ENCODE assay signal across 7 mouse cellular contexts in the genomic region with DNA sequence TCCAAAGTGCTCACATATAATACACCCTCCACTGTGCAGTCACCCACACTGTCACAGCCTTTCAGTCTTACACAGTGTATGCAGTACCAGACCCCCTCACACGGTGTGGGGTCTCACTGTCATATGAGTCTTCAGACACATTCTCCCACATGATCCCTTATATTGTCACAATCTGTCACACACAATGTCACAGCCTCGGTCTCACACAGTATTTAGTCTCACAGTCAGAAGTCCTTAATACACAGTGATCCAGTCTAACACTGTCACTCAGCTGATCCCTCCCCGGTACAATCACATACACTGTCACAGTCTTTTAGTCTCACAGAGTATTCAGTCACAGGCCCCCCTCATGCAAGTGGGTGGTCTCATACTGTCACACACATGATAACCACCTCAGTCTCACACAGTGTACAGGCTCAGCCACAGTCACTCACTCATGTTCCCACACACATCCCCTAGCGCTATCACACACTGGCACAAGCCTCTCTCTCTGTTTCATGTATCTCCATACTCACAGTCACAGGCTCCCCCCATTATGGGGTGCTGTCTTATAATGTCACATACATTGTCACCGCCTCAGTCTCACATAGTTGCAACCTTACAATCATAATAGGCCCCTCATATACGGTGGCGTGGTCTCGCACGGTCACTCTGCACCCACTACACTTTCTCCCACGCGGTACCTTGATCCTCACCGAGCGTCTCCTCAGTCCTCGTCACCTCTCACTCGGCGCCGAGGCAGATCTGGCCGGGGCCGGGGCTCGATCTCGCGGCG. TPM values are rescaled to one million over a fixed set of nuclear protein-coding genes. Genes with fewer than 3 reads are reported as not detected.
DNase-seq lines count a peak whose midpoint lies in the region; ATAC-seq and TF ChIP-seq lines count a peak whose summit lies in the region.

No protein-coding gene starts in this region.

- H3K27me3 ChIP-seq in lung, postnatal 0 days (replicated peaks; ENCODE audit: insufficient read depth, low read length) = no peaks in the 10 kb centered on the region
- no peaks in the 10 kb centered on the region for H3K27me3 ChIP-seq in embryonic facial prominence, embryonic 10.5 days (replicated peaks; ENCODE audit: low read depth, poor library complexity, severe bottlenecking)
- H3K27me3 ChIP-seq in heart, embryonic 15.5 days = no peaks in the 10 kb centered on the region
- H3K27me3 ChIP-seq in limb, embryonic 12.5 days = no peaks in the 10 kb centered on the region
- H3K27me3 ChIP-seq in neural tube, embryonic 12.5 days (replicated peaks) = no peaks in the 10 kb centered on the region

- TF ChIP-seq CTCF in lung, postnatal 0 days (IDR thresholded peaks at IDR 0.05) = no peak

- peaks cover 4% of the 10 kb centered on the region; the same call in 1 of the 2 replicates for H3K4me1 ChIP-seq in lung, postnatal 0 days (ENCODE audit: insufficient read depth, low read depth, low read length)
- peaks cover 10% of the 10 kb centered on the region for H3K4me1 ChIP-seq in embryonic facial prominence, embryonic 10.5 days
- H3K4me1 ChIP-seq in heart, embryonic 15.5 days (replicated peaks) = peaks cover 11% of the 10 kb centered on the region
- peaks cover 8% of the 10 kb centered on the region for H3K4me1 ChIP-seq in limb, embryonic 12.5 days (replicated peaks)
- peaks cover 8% of the 10 kb centered on the region for H3K4me1 ChIP-seq in neural tube, embryonic 12.5 days

- H3K36me3 ChIP-seq in lung, postnatal 0 days (ENCODE audit: insufficient read depth, low read length) = no peaks in the 10 kb centered on the region
- H3K36me3 ChIP-seq in embryonic facial prominence, embryonic 10.5 days (replicated peaks) = peaks cover 21% of the 10 kb centered on the region
- H3K36me3 ChIP-seq in heart, embryonic 15.5 days = peaks cover 8% of the 10 kb centered on the region; the same call in 1 of the 2 replicates
- peaks cover 25% of the 10 kb centered on the region for H3K36me3 ChIP-seq in limb, embryonic 12.5 days
- peaks cover 4% of the 10 kb centered on the region for H3K36me3 ChIP-seq in neural tube, embryonic 12.5 days

- TF ChIP-seq EP300 in lung, postnatal 0 days (IDR thresholded peaks at IDR 0.05) = no peak

- ATAC-seq in lung, postnatal 0 days = peak; percentile 63
- ATAC-seq in heart, embryonic 15.5 days (replicated peaks; ENCODE audit: insufficient number of reproducible peaks, insufficient read depth, low FRiP score, low read depth) = peak; percentile 73
- peak; percentile 80 for ATAC-seq in limb, embryonic 12.5 days (ENCODE audit: insufficient number of reproducible peaks, insufficient read depth, low FRiP score, low TSS enrichment, low read depth)
- peak; percentile 85 for ATAC-seq in neural tube, embryonic 12.5 days (ENCODE audit: low FRiP score, low read depth)

- peak overlapping the region; percentile 72 for H3K4me2 ChIP-seq in lung, postnatal 0 days (replicated peaks; ENCODE audit: low read depth, low read length)
- peak overlapping the region; percentile 69 for H3K4me2 ChIP-seq in heart, embryonic 15.5 days
- peak overlapping the region; percentile 72 for H3K4me2 ChIP-seq in limb, embryonic 12.5 days
- peak overlapping the region; percentile 56 for H3K4me2 ChIP-seq in neural tube, embryonic 12.5 days (replicated peaks)

- peak overlapping the region; percentile 58 for H3K9ac ChIP-seq in lung, postnatal 0 days (replicated peaks; ENCODE audit: low read depth)
- H3K9ac ChIP-seq in heart, embryonic 15.5 days = peak overlapping the region; percentile 74
- H3K9ac ChIP-seq in limb, embryonic 12.5 days (replicated peaks) = peak overlapping the region; percentile 77
- H3K9ac ChIP-seq in neural tube, embryonic 12.5 days = peak overlapping the region; percentile 69

- H3K27ac ChIP-seq in lung, postnatal 0 days (ENCODE audit: low read length) = peak overlapping the region; percentile 69
- H3K27ac ChIP-seq in embryonic facial prominence, embryonic 10.5 days (replicated peaks) = peak overlapping the region; percentile 90
- H3K27ac ChIP-seq in heart, embryonic 15.5 days = peak overlapping the region; percentile 79
- peak overlapping the region; percentile 81 for H3K27ac ChIP-seq in limb, embryonic 12.5 days
- 0 out of 2 replicates have a peak overlapping the region, but pooled peaks have one; percentile 72 for H3K27ac ChIP-seq in neural tube, embryonic 12.5 days

- H3K4me3 ChIP-seq in lung, postnatal 0 days (ENCODE audit: low read depth, low read length) = peak overlapping the region; percentile 59
- peak overlapping the region; percentile 69 for H3K4me3 ChIP-seq in embryonic facial prominence, embryonic 10.5 days
- peak overlapping the region; percentile 65 for H3K4me3 ChIP-seq in heart, embryonic 15.5 days
- H3K4me3 ChIP-seq in limb, embryonic 12.5 days (replicated peaks) = peak overlapping the region; percentile 58
- H3K4me3 ChIP-seq in neural tube, embryonic 12.5 days = peak overlapping the region; percentile 48

- DNase-seq in lung, postnatal 0 days (ENCODE audit: low spot score) = peak; percentile 29
- no peak for DNase-seq in lung, postnatal 14 days
- DNase-seq in embryonic facial prominence, embryonic 10.5 days (ENCODE audit: low spot score) = no peak
- no peak for DNase-seq in B cell, adult 2 months

- no peaks in the 10 kb centered on the region for H3K9me3 ChIP-seq in lung, postnatal 0 days (ENCODE audit: low read length)
- 0 out of 2 replicates have a peak, but pooled peaks cover 4% of the 10 kb centered on the region for H3K9me3 ChIP-seq in embryonic facial prominence, embryonic 10.5 days
- no peaks in the 10 kb centered on the region for H3K9me3 ChIP-seq in heart, embryonic 15.5 days (replicated peaks)
- no peaks in the 10 kb centered on the region for H3K9me3 ChIP-seq in limb, embryonic 12.5 days
- H3K9me3 ChIP-seq in neural tube, embryonic 12.5 days = no peaks in the 10 kb centered on the region

- 13% methylated on average over 23 of the region's 23 CpGs for WGBS in lung, postnatal 0 days
- 19% methylated on average over 23 of the region's 23 CpGs for WGBS in embryonic facial prominence, embryonic 10.5 days
- 16% methylated on average over 23 of the region's 23 CpGs for WGBS in heart, embryonic 15.5 days
- 20% methylated on average over 23 of the region's 23 CpGs for WGBS in limb, embryonic 12.5 days
- WGBS in neural tube, embryonic 12.5 days = 19% methylated on average over 23 of the region's 23 CpGs

RNA-seq across cellular contexts. Expression of a gene that starts 0.4 kb away (rescaled TPM):
- 2.8 and 4.0 TPM in 2 replicates for polyA plus RNA-seq in lung, postnatal 0 days (2015; fragmentation: Nextera tagmentation; extraction: Ambion mirVana)
- 7.1 and 7.6 TPM in 2 replicates for polyA plus RNA-seq in embryonic facial prominence, embryonic 10.5 days (2016; fragmentation: Nextera tagmentation; extraction: Ambion mirVana)
- polyA plus RNA-seq in heart, embryonic 15.5 days (2015; fragmentation: Nextera tagmentation; extraction: Ambion mirVana) = 3.6 and 4.4 TPM in 2 replicates
- 8.2 and 8.8 TPM in 2 replicates for polyA plus RNA-seq in limb, embryonic 12.5 days (2016; fragmentation: Nextera tagmentation; extraction: Ambion mirVana)
- 8.0 and 10.1 TPM in 2 replicates for polyA plus RNA-seq in neural tube, embryonic 12.5 days (2016; fragmentation: Nextera tagmentation; extraction: Ambion mirVana)

RNA-seq across cellular contexts. Expression of a gene that starts 12.9 kb away (rescaled TPM):
- polyA plus RNA-seq in lung, postnatal 0 days (2015; fragmentation: Nextera tagmentation; extraction: Ambion mirVana) = 0.18 and 0.21 TPM in 2 replicates
- polyA plus RNA-seq in embryonic facial prominence, embryonic 10.5 days (2016; fragmentation: Nextera tagmentation; extraction: Ambion mirVana) = 2.3 and 3.1 TPM in 2 replicates
- 0.73 and 1.3 TPM in 2 replicates for polyA plus RNA-seq in heart, embryonic 15.5 days (2015; fragmentation: Nextera tagmentation; extraction: Ambion mirVana)
- polyA plus RNA-seq in limb, embryonic 12.5 days (2016; fragmentation: Nextera tagmentation; extraction: Ambion mirVana) = 3.5 and 4.1 TPM in 2 replicates
- 3.7 and 5.2 TPM in 2 replicates for polyA plus RNA-seq in neural tube, embryonic 12.5 days (2016; fragmentation: Nextera tagmentation; extraction: Ambion mirVana)

RNA-seq across cellular contexts. Expression of a gene that starts 32.4 kb away (rescaled TPM):
- polyA plus RNA-seq in lung, postnatal 0 days (2015; fragmentation: Nextera tagmentation; extraction: Ambion mirVana) = 1.6 and 2.5 TPM in 2 replicates
- 0.88 and 1.3 TPM in 2 replicates for polyA plus RNA-seq in embryonic facial prominence, embryonic 10.5 days (2016; fragmentation: Nextera tagmentation; extraction: Ambion mirVana)
- 1.1 and 1.3 TPM in 2 replicates for polyA plus RNA-seq in heart, embryonic 15.5 days (2015; fragmentation: Nextera tagmentation; extraction: Ambion mirVana)
- polyA plus RNA-seq in limb, embryonic 12.5 days (2016; fragmentation: Nextera tagmentation; extraction: Ambion mirVana) = 1.8 and 2.1 TPM in 2 replicates
- polyA plus RNA-seq in neural tube, embryonic 12.5 days (2016; fragmentation: Nextera tagmentation; extraction: Ambion mirVana) = 2.0 and 3.1 TPM in 2 replicates

RNA-seq across cellular contexts. Expression of a gene that starts 44.3 kb away (rescaled TPM):
- polyA plus RNA-seq in lung, postnatal 0 days (2015; fragmentation: Nextera tagmentation; extraction: Ambion mirVana) = 4.7 and 5.5 TPM in 2 replicates
- 6.0 and 6.6 TPM in 2 replicates for polyA plus RNA-seq in embryonic facial prominence, embryonic 10.5 days (2016; fragmentation: Nextera tagmentation; extraction: Ambion mirVana)
- 3.9 and 4.1 TPM in 2 replicates for polyA plus RNA-seq in heart, embryonic 15.5 days (2015; fragmentation: Nextera tagmentation; extraction: Ambion mirVana)
- polyA plus RNA-seq in limb, embryonic 12.5 days (2016; fragmentation: Nextera tagmentation; extraction: Ambion mirVana) = 8.3 and 8.8 TPM in 2 replicates
- polyA plus RNA-seq in neural tube, embryonic 12.5 days (2016; fragmentation: Nextera tagmentation; extraction: Ambion mirVana) = 15.1 and 15.4 TPM in 2 replicates

RNA-seq across cellular contexts. Expression of a gene that starts 52.5 kb away (rescaled TPM):
- 5.0 and 5.3 TPM in 2 replicates for polyA plus RNA-seq in lung, postnatal 0 days (2015; fragmentation: Nextera tagmentation; extraction: Ambion mirVana)
- polyA plus RNA-seq in embryonic facial prominence, embryonic 10.5 days (2016; fragmentation: Nextera tagmentation; extraction: Ambion mirVana) = 9.5 and 10.8 TPM in 2 replicates
- 8.0 and 8.8 TPM in 2 replicates for polyA plus RNA-seq in heart, embryonic 15.5 days (2015; fragmentation: Nextera tagmentation; extraction: Ambion mirVana)
- 11.1 and 12.3 TPM in 2 replicates for polyA plus RNA-seq in limb, embryonic 12.5 days (2016; fragmentation: Nextera tagmentation; extraction: Ambion mirVana)
- polyA plus RNA-seq in neural tube, embryonic 12.5 days (2016; fragmentation: Nextera tagmentation; extraction: Ambion mirVana) = 15.5 and 15.6 TPM in 2 replicates
